Mouse (Mus musculus): ENCODE results near the gene Ndufb4. TPM values are rescaled to one million over a fixed set of nuclear protein-coding genes. Genes with fewer than 3 reads are reported as not detected.

Gene Ndufb4
- polyA plus RNA-seq, 1 experiment from 2014 or later = 45.0 TPM

DNA sequence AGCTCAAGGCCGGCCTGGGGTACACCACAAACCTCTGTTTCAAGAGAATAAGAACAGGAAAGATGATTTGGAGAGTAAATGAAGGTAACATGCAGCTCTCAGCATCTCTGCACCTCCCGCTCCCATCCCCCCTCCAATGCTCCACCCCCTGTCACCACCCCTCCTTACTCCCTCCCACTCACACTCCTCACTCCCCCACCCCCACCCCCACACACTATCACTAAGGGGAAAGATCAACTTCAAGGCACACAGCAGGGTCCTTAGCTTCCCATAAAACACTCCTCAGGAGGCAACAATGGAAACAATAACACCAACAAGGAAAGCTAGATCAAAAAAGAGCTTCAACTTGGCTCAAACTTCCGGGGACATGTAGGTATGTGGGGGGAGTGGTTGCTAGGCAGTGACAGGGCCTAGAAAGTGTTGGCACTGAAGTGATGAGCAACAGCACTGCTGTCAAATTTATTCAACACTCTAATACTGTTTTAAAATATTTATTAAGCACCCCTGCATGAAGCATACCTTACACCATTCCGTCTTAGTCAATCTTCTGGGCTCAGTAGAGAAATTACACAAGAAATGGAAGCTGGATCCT is 1.6 kb upstream of the Ndufb4 start:
- ATAC-seq (ENCODE audit: low FRiP score, low TSS enrichment) = no peak
- H3K27ac ChIP-seq (ENCODE audit: low read length) = peak overlapping the region; percentile 73
- no peaks in the 10 kb centered on the region for H3K9me3 ChIP-seq (ENCODE audit: low read length)
- H3K4me3 ChIP-seq (ENCODE audit: low read length) = no peak overlapping the region
- no peaks in the 10 kb centered on the region for H3K27me3 ChIP-seq (ENCODE audit: insufficient read depth, low read length)
- WGBS = 18% methylated on average over 4 of the region's 4 CpGs
- H3K4me1 ChIP-seq (ENCODE audit: insufficient read depth, low read length) = peaks cover 32% of the 10 kb centered on the region
- no peak overlapping the region for H3K9ac ChIP-seq (replicated peaks; ENCODE audit: low read length)
- no peaks in the 10 kb centered on the region for H3K36me3 ChIP-seq (ENCODE audit: insufficient read depth, low read length)
- no peak overlapping the region for H3K4me2 ChIP-seq (replicated peaks; ENCODE audit: low read depth, low read length)

DNA sequence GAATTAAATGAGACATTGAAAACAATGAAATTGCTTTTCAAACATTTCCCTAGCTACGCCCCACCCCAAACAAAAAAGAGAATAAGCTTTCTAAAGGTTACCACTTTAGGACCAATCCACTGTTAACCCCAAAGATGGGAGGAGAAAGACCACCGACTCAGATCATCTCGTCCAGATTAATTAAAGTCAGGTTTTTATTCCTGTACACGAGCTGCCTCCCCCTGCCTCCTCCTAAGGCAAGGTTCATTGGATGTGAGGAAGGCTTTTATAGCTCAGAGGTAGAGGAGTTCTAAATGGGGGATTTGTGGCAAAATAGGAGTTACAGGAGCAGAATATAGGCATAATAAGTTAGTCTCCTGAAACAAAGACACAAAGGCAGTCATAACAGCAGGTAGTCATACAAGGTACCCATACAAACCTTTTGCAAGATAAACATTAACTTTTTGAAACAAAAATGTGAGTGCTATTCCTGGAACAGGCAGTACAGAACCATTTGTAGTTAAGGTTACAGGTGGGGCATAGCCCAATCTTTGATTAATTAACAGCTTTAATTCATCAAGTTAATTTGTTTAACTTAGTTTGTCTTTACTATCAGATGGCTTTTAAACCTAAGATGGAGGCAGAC is 690 bp upstream of the Ndufb4 start:
- Histone ChIP-seq H3K4me2 (replicated peaks; ENCODE audit: low read depth, low read length) (peak overlapping the region; percentile 58), H3K4me1 (ENCODE audit: insufficient read depth, low read length) (peaks cover 35% of the 10 kb centered on the region), H3K9ac (replicated peaks; ENCODE audit: low read length) (no peak overlapping the region), H3K27me3 (ENCODE audit: insufficient read depth, low read length) (no peaks in the 10 kb centered on the region), H3K9me3 (ENCODE audit: low read length) (no peaks in the 10 kb centered on the region), H3K4me3 (ENCODE audit: low read length) (no peak overlapping the region; the same call in 1 of the 2 replicates), H3K27ac (ENCODE audit: low read length) (peak overlapping the region; percentile 92), H3K36me3 (ENCODE audit: insufficient read depth, low read length) (no peaks in the 10 kb centered on the region)
- 53% methylated on average over 4 of the region's 4 CpGs for WGBS
- ATAC-seq (ENCODE audit: low FRiP score, low TSS enrichment) = no peak

DNA sequence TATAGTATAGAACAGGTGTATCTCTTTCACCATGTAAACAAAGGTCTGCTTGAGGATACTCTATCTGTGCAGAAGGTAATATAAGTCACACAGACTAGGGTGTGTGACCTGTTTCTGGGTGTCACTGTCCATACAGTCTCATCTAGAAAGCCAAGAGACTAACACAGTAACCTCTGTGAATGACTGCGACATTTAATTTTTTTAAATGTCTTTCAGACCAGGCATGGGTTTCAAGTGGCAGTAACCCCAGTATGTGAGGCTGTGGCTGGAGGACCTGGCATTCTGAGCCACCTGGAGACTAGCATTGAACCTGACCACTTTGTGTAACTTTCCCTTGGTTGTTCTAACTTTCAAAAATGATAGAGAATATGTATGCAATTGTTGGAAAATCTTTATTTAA is 1.2 kb downstream of the Ndufb4 start:
- Histone ChIP-seq H3K27me3 (ENCODE audit: insufficient read depth, low read length) (no peaks in the 10 kb centered on the region), H3K4me2 (replicated peaks; ENCODE audit: low read depth, low read length) (peak overlapping the region; percentile 72), H3K9me3 (ENCODE audit: low read length) (no peaks in the 10 kb centered on the region), H3K4me1 (ENCODE audit: insufficient read depth, low read length) (peaks cover 35% of the 10 kb centered on the region), H3K9ac (replicated peaks; ENCODE audit: low read length) (0 out of 2 replicates have a peak overlapping the region, but pooled peaks have one; percentile 45), H3K27ac (ENCODE audit: low read length) (no peak overlapping the region), H3K36me3 (ENCODE audit: insufficient read depth, low read length) (peaks cover 3% of the 10 kb centered on the region), H3K4me3 (ENCODE audit: low read length) (peak overlapping the region; percentile 83)
- WGBS = 71% methylated on average over 1 of the region's 1 CpGs
- ATAC-seq (ENCODE audit: low FRiP score, low TSS enrichment) = no peak

DNA sequence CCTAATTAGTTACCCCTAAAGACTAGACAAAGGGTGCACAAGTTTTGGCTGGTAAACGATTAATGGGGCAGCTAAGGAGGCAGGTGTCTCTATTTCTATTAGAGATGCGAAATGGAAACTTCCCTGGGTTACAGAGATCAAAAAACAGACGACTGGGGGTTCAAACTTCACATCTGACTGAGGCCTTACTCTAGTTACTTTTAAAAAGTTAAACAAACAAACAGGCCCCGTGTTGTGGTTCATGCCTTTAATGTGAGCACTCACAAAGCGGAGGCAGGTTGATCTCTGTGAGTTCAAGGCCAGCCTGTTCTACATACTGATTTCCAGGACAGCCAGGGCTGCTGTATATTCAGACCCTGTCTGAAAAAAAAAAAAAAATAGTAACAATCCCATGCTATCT is 1.6 kb downstream of the Ndufb4 start:
- Histone ChIP-seq H3K4me3 (ENCODE audit: low read length) (no peak overlapping the region), H3K36me3 (ENCODE audit: insufficient read depth, low read length) (peaks cover 7% of the 10 kb centered on the region), H3K27ac (ENCODE audit: low read length) (0 out of 2 replicates have a peak overlapping the region, but pooled peaks have one; percentile 18), H3K9ac (replicated peaks; ENCODE audit: low read length) (no peak overlapping the region), H3K4me1 (ENCODE audit: insufficient read depth, low read length) (peaks cover 35% of the 10 kb centered on the region), H3K27me3 (ENCODE audit: insufficient read depth, low read length) (no peaks in the 10 kb centered on the region), H3K9me3 (ENCODE audit: low read length) (no peaks in the 10 kb centered on the region), H3K4me2 (replicated peaks; ENCODE audit: low read depth, low read length) (peak overlapping the region; percentile 72)
- 59% methylated on average over 5 of the region's 5 CpGs for WGBS
- ATAC-seq (ENCODE audit: low FRiP score, low TSS enrichment) = no peak

DNA sequence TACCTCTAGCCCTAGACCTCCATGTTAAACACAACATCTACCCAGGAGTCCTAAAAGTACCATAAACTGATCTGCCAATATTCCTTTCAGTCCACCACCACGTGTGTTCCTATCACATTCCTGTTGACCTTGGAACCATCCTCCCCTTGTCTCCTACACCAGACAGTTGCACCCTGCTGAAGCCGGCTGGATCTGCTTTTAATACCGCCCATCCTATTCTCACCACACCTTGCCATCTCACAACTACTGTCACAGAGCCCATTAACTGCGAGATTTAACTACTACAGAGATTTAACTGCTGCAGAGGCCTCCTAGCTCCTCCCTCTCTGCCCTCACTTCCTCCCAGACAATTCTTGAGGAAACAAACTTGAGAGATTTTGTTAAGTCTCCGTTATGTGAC is 2.8 kb downstream of the Ndufb4 start:
- WGBS = 44% methylated on average over 5 of the region's 5 CpGs
- no peaks in the 10 kb centered on the region for H3K9me3 ChIP-seq (ENCODE audit: low read length)
- H3K9ac ChIP-seq (replicated peaks; ENCODE audit: low read length) = no peak overlapping the region
- no peak overlapping the region for H3K4me3 ChIP-seq (ENCODE audit: low read length)
- H3K4me1 ChIP-seq (ENCODE audit: insufficient read depth, low read length) = peaks cover 35% of the 10 kb centered on the region
- peaks cover 18% of the 10 kb centered on the region for H3K36me3 ChIP-seq (ENCODE audit: insufficient read depth, low read length)
- H3K4me2 ChIP-seq (replicated peaks; ENCODE audit: low read depth, low read length) = no peak overlapping the region
- peak overlapping the region; percentile 9; the same call in 1 of the 2 replicates for H3K27ac ChIP-seq (ENCODE audit: low read length)
- H3K27me3 ChIP-seq (ENCODE audit: insufficient read depth, low read length) = no peaks in the 10 kb centered on the region
- ATAC-seq (ENCODE audit: low FRiP score, low TSS enrichment) = peak; percentile 43; the same call in 1 of the 2 replicates

DNA sequence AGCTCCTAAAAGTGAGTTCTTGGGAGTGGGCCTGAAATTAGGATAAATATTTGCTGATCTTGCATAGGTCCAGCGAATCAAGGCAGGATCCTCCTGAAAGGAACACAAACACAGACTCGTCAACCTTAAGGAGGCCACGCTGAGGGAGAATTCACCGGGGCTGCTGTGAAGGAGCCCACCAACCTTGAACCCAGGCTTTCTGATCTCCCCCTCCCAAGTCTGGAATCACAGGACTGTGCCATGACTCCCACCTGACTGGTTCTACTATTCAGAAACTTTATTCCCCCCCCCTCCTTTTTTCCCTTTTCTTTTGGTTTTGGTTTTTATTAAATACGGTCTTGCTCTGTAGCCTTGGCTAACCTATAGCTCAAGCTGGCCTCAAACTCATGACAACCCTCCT is 5.2 kb downstream of the Ndufb4 start:
- no peak for ATAC-seq (ENCODE audit: low FRiP score, low TSS enrichment)
- Histone ChIP-seq H3K9me3 (ENCODE audit: low read length) (no peaks in the 10 kb centered on the region), H3K36me3 (ENCODE audit: insufficient read depth, low read length) (peaks cover 39% of the 10 kb centered on the region), H3K4me1 (ENCODE audit: insufficient read depth, low read length) (peaks cover 22% of the 10 kb centered on the region), H3K9ac (replicated peaks; ENCODE audit: low read length) (no peak overlapping the region), H3K27me3 (ENCODE audit: insufficient read depth, low read length) (no peaks in the 10 kb centered on the region), H3K27ac (ENCODE audit: low read length) (no peak overlapping the region), H3K4me2 (replicated peaks; ENCODE audit: low read depth, low read length) (no peak overlapping the region), H3K4me3 (ENCODE audit: low read length) (no peak overlapping the region)
- 63% methylated on average over 5 of the region's 5 CpGs for WGBS

DNA sequence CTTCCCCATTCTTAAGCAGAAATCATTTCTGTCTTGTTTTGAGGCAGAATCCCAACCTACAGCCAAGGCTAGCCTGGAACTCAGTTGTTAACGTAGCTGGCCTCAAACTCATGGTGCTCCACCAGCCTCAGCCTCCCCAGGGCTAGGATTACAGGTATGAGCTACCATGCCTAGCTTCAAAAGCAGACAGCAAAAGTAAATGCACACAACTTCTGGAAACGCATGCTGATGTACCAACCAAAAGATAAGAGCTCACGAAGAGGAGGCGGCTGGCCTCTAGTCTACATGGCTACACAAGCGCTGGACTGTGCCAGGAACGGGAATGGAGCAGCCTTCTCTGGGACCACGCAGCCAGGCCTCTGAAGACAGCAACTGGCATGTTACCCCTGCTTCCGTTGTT is 6.3 kb downstream of the Ndufb4 start:
- WGBS = 93% methylated on average over 8 of the region's 8 CpGs

DNA sequence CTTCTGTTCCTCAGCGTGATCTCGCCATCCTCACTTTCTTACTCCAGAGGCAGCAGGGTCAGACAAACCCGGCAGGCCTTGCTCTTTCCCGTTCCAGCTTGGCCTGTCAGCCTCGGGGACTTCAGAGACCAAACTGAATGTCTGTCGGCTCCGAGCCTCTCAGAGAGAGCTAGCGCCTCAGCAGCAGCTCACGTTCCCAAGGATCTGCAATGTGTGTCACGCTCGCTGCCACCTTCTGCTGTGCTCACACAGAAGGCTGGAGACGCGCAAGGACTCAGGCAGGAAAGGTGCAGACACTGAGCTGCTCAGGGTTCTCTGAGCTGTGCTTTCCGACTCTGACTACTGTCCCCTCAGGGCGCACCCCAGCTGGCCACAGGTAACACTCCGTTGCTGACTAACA is 7.2 kb downstream of the Ndufb4 start:
- Histone ChIP-seq H3K4me1 (ENCODE audit: insufficient read depth, low read length) (peaks cover 12% of the 10 kb centered on the region), H3K27ac (ENCODE audit: low read length) (no peak overlapping the region), H3K4me2 (replicated peaks; ENCODE audit: low read depth, low read length) (no peak overlapping the region), H3K9ac (replicated peaks; ENCODE audit: low read length) (no peak overlapping the region), H3K9me3 (ENCODE audit: low read length) (no peaks in the 10 kb centered on the region), H3K27me3 (ENCODE audit: insufficient read depth, low read length) (no peaks in the 10 kb centered on the region), H3K36me3 (ENCODE audit: insufficient read depth, low read length) (peaks cover 40% of the 10 kb centered on the region), H3K4me3 (ENCODE audit: low read length) (no peak overlapping the region)
- WGBS = 91% methylated on average over 16 of the region's 16 CpGs
- no peak for ATAC-seq (ENCODE audit: low FRiP score, low TSS enrichment)

More for the DNA sequence above, 6.3 kb downstream of the Ndufb4 start:
- no peak overlapping the region for H3K27ac ChIP-seq (ENCODE audit: low read length)
- no peaks in the 10 kb centered on the region for H3K9me3 ChIP-seq (ENCODE audit: low read length)
- peaks cover 19% of the 10 kb centered on the region for H3K4me1 ChIP-seq (ENCODE audit: insufficient read depth, low read length)
- H3K9ac ChIP-seq (replicated peaks; ENCODE audit: low read length) = no peak overlapping the region
- no peak overlapping the region for H3K4me3 ChIP-seq (ENCODE audit: low read length)
- H3K4me2 ChIP-seq (replicated peaks; ENCODE audit: low read depth, low read length) = no peak overlapping the region
- ATAC-seq (ENCODE audit: low FRiP score, low TSS enrichment) = no peak
- H3K36me3 ChIP-seq (ENCODE audit: insufficient read depth, low read length) = peaks cover 40% of the 10 kb centered on the region
- H3K27me3 ChIP-seq (ENCODE audit: insufficient read depth, low read length) = no peaks in the 10 kb centered on the region

DNA sequence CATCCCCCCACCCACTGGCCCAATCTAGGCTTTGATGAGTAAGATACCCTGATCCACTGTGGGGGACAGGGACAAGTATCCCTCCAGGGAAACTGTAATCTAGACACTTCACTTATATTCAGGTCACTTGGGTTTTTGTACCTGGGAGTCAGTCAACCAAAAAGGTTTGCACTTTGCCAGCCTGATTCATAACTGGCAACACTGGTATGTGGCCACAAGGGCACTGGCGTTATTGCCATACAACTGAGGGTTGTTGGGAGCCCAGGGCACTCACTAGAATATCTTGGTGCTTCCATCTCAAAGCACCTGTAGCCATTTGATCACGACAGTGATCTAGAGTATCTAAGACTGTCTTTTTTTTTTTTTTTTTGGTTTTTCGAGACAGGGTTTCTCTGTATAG is 8.5 kb downstream of the Ndufb4 start:
- H3K36me3 ChIP-seq (ENCODE audit: insufficient read depth, low read length) = peaks cover 40% of the 10 kb centered on the region
- H3K4me2 ChIP-seq (replicated peaks; ENCODE audit: low read depth, low read length) = no peak overlapping the region
- no peak overlapping the region for H3K9ac ChIP-seq (replicated peaks; ENCODE audit: low read length)
- WGBS = 86% methylated on average over 3 of the region's 3 CpGs
- H3K4me1 ChIP-seq (ENCODE audit: insufficient read depth, low read length) = peaks cover 3% of the 10 kb centered on the region; the same call in 1 of the 2 replicates
- no peak for ATAC-seq (ENCODE audit: low FRiP score, low TSS enrichment)
- H3K27me3 ChIP-seq (ENCODE audit: insufficient read depth, low read length) = no peaks in the 10 kb centered on the region
- no peaks in the 10 kb centered on the region for H3K9me3 ChIP-seq (ENCODE audit: low read length)
- no peak overlapping the region for H3K4me3 ChIP-seq (ENCODE audit: low read length)
- H3K27ac ChIP-seq (ENCODE audit: low read length) = no peak overlapping the region

DNA sequence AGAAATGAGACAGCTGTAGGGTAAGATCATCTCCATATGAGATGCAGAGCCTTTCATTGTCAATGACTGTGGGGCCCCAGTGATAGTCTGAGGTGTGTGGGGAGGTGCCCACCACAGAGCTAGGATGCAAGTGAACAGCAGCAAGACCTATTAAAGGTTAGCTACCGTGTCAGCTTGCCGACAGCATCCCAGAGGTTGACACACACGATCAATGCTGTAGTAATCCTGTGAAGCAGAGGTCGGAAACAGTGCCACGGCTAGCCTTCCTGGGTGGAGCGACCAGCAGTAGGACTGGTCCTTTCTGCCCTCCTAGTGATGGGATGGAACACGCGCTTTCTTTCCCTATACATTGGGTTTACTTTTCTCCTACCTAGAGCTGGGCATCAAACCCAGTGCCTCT is 9.0 kb downstream of the Ndufb4 start:
- no peak overlapping the region for H3K4me2 ChIP-seq (replicated peaks; ENCODE audit: low read depth, low read length)
- H3K27ac ChIP-seq (ENCODE audit: low read length) = no peak overlapping the region
- H3K9ac ChIP-seq (replicated peaks; ENCODE audit: low read length) = no peak overlapping the region
- H3K27me3 ChIP-seq (ENCODE audit: insufficient read depth, low read length) = no peaks in the 10 kb centered on the region
- ATAC-seq (ENCODE audit: low FRiP score, low TSS enrichment) = no peak
- H3K4me3 ChIP-seq (ENCODE audit: low read length) = no peak overlapping the region
- H3K36me3 ChIP-seq (ENCODE audit: insufficient read depth, low read length) = peaks cover 40% of the 10 kb centered on the region
- 95% methylated on average over 8 of the region's 8 CpGs for WGBS
- H3K4me1 ChIP-seq (ENCODE audit: insufficient read depth, low read length) = peaks cover under 1% of the 10 kb centered on the region; the same call in 1 of the 2 replicates
- H3K9me3 ChIP-seq (ENCODE audit: low read length) = no peaks in the 10 kb centered on the region
